Mouse (Mus musculus): ENCODE results near the gene Sumo2.
"Not testable (repeated sequence)": the region's sequence is repeated elsewhere in the genome, so short reads cannot be mapped to it uniquely, and the experiment has no call there.

Sumo2 gene

DNA sequence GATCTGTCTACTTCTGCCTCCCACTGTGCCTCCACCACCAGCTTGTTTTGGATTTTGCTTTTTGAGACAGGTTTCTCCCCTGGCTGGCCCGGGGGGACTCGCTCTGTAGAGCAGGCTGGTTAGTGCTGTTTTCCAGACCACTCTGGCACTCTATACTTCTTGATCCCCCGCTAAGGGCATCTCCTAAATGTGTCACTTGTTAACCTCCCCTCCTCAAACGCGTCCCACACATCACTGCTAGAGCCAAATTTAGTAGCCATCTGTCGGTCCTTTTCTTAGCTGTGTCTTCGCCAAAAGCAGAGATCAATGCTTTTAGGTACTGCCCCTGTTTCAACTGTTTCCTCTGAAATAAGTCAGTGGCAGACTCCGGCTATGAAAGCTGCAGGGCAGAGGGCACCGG lies 17.4 kb downstream of the Sumo2 start:
- DNase-seq = peak; percentile 49 to 61

DNA sequence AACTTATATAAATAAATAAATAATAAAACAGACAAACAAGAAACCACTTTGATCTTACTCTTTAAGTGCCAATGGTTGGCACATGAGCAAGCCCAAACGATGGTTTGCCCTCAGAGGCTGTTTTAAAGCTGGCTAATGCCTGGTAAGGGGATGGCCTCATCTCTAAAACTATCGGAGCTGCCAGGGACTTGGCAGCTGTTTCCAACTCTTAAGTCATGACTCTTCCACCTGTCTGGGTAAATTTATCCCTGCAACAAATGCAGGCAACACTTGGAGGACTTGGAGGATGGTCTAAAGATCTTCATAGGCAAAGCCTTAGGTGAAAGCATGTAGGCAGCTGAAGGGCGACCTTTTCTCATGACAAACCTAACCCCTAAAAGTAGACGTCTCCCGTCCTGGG lies 19.1 kb downstream of the Sumo2 start:
- DNase-seq = no peak

DNA sequence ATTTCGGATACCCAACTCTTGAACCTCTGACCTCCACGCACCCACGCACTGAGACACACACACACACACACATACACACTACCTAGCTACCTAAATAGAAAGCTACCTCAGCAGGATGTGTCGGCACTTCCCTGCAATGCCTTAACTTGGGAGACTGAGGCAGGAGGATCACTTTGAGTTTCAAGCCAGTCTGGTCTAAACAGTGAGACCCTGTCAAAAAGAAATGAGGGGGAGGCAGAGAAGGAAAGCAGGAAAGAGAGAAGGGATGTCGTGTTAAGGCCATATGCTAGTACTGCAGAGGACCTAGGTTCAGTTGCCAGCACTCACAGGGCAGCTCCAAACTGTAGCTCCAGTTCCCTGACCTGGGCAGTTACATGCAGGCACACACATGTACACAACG lies 21.1 kb downstream of the Sumo2 start:
- no peak for DNase-seq

DNA sequence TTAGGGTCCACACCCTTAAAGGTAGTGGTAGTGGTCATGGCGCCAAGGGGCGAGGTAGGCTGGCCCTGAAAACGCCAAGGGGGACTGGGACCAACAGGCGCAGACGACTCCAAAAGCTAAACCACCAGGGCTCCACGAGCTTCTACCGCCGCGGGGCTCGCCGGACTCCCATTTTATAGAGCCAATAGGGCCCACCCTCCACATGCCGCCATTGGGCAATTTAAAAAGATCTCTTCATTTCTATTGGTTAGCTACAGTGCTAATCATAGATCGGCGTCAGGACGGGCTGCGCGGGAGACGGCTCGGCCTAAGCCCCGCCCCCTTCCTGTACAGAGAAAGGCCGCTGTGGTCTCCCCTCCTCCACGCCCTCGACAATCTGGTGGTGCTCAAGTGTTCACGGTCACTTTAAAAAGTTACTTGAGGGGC lies 21.8 kb downstream of the Sumo2 start, which contains the start of gene Jpt1:
Jpt1 (minus strand) TSS at position 150 of the 426 bp plus-strand sequence.
- DNase-seq = peak; percentile 96 to 97

DNA sequence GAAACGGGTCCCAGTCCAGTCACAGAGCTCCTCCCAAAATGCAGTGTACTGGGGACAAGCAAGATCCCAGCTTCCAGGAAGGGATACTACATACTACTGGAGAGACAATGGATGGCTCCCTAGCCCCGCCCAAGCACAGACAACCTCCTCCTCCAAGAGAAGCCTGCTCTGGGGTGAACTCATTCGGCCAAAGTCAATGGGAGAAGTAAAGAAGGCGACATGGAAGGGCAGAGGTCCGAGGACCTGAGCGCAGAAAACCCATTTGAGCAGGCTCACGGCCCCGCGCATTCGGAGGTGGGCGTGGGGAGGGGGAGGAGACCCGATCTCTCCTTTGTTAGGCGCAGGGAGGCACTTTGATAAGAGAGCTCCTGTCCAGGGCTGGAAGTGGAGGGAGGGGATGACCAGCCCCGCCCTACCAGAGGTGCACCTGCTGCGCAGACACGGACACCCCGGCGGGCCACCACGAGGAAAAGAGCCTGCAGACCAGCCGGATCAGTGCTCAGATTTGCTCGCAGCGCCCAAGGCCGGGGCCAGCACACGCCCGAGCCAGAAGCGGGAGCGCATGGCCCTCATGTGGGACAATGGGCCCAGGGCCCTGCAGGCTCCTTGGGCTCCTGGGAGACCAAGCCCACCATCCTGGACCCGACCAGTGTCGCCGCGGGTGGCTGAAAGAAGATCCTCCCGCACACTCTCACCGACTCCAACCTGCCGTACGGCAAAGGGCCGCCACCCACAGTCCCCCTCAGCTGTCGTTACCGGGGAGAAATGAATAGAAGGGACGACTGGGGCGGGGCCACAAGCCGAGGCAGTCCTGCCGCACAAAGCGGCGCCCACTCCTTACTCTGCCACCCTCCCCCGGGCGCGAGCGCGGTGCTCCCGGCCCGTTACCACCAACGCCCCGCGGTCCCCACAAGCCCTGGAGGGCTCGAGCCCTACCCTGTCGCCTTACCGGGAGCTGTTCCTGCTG lies 22.5 kb downstream of the Sumo2 start:
- DNase-seq = peak in 1 of 2 experiments; percentile 61

DNA sequence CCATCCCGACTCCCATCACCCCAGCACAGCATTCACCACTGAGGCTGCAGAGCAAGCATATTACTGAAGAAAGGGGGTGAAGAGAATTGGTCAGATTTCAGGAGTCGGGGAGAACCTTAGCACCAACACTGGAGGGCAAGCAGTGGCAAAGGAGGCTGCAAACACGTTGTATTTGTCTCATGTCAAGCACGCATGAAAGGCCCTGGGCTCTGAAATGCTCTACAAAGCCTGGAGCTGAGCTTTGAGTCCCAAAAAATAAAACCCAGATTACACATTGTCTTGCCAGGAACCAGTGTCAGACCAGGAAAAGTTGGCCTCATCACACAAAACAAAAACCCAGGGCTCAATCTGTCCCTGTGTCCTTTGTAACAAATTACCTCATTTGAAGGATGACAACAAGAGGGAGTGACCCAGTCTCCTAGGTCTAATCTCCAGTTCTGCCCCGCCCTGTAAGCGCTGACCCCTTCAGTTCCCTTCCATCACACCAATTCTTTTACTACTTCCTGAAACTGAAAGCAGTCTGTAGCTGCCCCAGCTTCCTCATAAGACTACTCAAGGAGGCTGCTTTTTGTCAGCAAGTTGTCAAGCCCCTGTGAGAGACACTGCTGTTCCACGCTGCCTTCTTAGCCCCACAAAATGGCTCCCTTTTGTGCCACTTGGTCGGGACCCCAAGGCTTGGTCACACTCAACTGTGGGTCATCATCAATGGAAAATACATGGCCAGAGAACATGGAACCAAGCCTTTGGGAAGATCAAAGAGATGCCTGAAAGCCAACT lies 23.5 kb downstream of the Sumo2 start:
- DNase-seq = no peak

DNA sequence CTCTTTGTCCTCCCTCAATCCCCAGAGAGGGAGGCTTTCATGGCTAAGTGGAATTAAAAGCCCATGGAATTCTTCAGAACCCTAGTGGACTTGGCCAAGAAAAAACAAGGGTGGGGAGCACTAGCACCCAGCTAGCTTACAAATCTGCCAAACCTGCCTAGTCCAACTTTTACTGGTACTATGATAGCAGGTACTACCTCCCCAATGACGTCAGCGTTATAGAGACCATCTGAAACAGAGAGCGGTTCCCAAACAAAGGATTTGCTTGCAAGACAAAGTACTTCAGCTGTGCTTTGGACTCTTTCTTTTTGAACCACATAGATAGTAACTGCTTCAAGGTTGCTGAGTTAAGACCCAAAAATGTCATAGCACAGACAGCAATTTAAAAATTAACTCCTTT lies 24.1 kb downstream of the Sumo2 start:
- DNase-seq = no peak

DNA sequence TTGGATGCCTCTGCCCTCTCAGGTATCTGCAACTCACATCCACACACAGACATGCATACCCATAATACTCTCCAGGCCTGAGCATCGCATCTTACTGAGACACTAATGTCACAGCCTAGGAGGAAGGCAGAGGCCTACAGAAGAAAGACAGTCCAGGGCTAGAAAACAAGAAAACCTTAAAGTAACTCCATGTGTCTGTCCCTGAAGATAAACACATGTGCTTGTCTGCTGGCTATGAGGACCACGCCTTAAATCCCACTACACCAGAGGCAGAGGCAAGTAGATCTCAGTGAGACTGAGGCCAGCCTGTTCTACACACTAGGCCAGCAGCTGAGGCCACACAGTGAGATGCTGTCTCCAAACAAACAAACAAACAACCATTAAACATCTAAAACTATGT lies 25.0 kb downstream of the Sumo2 start:
- DNase-seq = no peak

DNA sequence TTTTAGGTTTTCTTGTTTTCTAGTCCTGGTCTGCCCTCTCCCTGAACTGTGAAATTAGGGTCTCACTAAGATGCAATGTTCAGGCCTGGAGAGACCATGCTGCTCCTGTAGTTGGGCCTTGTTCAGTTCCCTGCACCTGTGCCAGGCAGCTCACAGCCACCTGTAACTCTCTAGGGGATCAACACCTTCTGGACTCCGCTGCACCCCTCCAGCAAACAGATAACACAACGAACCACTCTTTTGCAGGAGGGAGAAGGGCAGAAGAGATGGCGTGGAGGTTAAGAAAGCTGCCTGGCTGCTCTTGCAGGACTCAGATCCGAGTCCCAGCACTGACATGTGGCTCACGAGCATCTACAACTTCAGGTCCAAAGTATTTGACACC lies 25.6 kb downstream of the Sumo2 start:
- DNase-seq = no peak

DNA sequence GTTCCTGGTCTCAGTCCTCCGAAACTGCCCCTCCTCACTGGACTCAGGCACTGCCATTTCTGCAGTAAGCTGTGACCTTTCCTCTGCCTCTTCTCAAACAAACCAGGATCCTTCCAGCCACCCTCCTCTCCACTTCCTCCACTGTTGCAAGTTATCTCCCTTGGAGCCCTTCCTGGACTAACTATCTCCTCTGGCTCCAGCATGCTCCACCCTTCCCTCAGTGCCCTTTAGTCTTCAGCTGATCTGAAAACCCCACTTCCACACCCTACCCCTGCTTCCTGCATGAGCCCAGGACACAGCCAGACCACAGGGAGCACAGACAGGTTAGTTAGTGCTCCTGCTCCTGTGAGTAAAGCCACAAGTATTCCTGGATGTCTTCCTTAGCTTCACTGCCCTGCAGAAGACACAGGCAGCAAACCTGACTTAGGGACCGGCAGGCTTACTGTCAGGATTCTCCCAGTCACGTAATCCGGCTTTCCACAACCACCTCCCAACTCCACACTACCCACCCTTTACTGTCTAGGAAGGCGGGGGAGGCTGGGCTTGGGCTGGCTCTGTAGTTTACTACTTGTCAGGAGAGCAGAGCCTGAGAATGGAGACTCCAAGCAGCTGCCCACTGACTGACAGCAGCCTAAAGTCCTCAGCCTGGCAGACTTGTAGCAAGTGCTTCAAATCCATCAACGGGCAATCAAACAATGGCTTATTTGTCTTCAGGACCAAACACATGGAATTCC lies 26.1 kb downstream of the Sumo2 start:
- no peak for DNase-seq

DNA sequence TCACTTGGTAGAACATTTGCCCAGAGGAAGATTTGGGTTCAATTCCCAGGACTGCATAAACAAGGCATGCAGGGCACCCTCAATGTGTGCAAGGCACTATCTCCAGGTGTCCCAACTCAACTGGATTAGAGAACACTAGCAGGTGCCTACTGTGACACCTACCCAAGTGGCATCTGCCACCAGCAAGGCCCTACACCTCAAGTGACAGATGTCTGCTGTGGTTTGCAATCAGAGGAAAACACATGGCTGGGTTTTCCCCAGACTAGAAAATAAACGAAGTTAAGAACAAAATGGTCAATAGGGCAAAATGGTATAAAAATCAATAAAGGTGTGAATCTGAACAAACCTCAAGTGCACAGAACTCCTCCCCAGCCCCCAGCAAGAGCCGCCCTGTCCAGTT lies 28.0 kb downstream of the Sumo2 start:
- DNase-seq = no peak

DNA sequence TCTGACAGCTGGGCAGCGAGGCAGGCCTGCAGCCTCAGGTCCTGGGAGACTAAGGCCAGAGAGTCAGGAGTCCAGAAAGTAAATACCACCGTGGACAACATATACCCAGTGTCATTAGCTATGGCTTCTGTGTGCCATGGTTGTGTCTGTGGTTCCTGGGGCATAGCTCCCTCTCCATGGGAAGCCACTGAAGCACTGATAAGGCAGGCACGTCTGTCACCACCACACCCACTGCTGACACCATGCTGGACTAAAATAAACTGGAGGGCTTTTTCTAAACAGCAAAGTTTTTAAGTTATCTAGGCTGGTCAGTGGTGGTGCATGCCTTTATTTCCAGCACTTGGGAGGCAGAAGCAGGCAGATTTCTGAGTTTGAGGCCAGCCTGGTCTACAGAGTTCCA lies 29.5 kb downstream of the Sumo2 start:
- DNase-seq = no peak

DNA sequence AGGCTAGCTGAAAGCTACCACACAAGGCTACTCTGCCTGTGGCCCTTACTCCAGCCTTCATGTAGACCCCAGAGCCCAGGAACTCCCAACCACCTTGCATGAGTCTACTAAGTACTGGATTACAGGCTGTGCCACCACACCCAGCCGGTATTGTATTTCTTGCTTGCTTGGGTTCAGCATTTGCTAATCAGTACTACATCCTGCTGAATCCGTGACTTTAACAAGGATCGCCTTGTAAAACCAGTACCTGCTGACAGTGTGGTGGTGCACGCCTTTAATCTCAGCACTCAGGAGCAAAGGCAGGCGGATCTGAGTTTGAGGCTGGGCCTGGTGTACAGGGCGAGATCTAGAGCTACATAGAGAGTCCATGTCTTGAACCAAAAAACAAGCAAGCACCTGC lies 33.4 kb downstream of the Sumo2 start:
- no peak for DNase-seq

DNA sequence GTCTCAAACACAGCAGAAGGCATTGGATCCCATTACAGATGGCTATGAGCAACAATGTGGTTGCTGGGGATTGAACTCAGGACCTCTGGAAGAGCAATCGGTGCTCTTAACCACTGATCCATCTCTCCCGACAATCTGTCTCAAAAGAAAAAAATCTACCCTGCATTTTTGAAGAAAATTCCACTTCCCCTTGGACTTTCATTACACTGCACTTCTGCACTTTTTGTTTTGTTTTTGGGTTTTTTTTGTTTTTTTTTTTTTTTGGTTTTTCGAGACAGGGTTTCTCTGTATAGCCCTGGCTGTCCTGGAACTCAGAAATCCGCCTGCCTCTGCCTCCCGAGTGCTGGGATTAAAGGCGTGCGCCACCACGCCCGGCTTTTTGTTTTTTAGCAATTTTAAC lies 39.5 kb downstream of the Sumo2 start:
- DNase-seq = not testable (repeated sequence)

DNA sequence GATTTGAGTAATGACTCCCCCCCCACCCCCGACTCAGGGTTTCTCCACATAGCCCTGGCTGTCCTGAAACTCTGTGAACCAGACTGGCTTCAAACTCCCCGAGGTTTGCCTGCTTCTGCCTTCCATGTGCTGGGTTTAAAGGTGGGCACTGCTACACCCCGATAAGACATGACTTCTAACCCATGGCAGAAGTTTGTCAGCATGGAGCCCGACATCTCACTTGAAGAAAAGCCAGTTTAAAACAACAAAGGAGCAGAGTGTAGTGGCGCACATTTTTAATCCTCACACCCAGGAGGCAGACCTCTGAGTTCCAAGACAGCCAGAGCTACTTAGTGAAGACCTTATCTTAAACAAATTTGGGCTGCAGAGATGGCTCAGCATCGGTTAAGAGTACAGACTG lies 43.7 kb downstream of the Sumo2 start:
- no peak for DNase-seq

DNA sequence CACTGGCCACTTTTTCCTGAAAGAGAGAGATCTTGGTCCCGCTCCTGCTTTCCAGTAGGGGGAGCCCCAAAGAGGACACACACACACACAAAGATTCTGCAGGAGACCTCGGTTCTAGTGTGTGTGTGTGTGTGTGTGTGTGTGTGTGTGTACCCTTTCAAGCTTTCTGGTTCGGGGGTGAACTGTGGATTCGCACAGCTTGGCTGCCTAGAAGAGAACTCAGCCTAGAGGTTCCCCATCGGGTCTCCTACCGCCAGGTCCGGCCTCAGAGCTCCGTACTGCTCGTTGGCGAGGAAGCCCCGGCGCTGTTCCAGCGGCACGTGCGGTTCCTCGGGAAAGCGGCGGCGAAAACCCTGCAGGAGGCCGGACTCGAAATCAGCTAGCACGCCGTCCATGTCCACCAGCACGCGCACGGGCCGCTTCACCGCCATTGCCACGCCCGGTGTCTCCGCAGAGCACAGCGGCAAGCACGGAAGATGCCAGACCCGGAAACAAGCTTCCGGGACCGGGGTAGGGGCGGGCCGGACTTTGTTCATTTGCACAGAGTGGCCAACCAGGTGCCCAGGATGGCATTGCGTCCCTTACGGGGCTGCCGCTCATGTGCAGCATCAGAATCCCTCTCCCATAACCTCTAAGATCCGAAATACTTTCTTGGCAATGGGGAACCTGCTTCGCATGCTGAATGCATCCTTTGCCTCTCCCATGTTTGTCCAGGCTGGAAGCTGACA lies 44.6 kb downstream of the Sumo2 start, which contains the start of gene Nt5c:
Nt5c (minus strand) TSS at position 507 of the 728 bp plus-strand sequence.
- peak; percentile 90 to 91 for DNase-seq

DNA sequence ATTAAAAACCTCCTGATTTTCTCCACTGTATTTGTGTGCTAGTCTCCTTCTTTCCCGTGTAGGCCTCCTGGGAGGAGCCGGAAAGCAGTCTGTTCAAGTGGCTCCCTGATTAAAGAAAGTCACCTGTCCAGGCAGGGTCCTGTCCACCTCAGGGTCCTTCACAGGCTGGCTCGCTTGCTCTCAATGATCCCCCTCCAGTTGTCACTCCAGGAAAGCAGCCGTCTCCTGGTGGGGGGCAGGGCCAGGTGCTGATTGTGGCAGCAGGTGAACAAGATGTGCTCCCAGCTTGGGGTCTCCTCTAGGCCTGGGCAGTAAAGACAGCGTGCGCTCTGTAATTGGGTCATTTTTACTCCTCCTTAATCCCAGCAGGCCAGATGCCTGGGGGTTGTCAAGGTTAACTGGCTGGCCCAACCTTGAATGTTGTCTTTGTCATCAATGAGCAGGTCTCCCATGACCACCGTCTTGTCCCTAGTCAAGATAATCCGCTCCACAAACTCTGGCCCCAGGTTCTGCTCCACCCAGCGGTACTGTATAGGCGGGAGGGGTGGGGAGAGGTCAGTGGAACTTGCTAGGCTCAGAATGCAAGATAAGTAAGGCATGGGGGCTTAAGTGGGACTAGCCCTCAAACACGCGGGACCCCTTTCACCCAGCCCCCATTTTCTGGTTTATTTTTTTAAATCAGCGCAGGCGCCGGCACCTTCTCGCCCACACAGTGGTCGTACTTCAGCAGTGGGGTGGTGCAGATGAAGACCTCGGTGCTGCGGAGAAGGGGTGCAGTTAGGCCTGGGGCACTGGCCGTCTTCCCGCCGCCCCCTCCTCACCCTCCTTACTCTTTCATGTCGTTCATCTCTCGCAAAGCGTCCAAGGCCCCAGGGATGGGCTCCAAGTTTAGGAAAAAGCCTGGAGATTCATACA lies 45.4 kb downstream of the Sumo2 start:
- peak; percentile 43 to 44 for DNase-seq

DNA sequence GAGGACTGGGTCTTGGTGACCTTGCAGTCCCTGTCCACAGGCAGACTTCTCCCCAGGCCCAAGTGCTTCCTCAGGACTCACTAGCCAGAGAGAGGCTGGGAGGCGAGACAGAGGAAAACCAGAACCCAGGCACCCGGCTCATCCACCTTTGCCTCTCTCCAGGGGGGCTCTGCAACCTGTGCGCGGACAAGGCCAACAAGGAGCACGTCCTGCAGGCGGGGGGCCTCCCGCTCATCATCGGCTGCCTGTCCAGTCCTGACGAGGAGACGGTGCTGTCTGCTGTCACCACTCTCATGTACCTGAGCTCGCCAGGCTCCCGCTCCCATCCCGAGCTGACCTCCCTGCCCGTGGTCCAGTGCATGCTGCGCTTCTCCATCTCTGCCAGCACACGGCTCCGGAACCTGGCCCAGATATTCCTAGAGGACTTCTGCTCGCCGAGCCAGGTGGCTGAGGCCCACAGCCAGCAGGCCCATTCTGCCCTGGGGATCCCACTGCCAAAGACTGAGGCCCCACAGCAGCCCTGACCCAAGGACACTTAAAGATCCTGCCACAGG lies 47.4 kb downstream of the Sumo2 start:
- peak; percentile 84 to 86 for DNase-seq

DNA sequence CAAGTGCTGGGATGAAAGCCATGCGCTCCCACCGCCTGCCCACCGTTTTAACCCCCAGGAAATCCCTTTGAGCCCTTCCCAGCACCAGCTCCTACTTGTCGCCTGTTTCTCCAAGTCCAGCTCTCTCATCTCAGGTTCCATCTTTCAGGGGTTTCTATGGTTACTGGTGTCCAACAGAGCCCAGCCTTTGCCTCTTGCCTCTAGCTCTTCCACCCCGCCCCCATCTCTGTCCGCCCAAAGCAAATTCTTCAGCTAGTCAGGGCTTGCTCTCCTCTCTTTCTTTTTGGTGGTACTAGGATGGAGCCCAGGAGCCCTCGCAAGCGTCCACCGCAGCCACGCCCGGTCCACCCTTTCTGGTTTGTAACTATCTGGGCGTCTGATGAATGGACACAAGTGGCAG lies 50.9 kb downstream of the Sumo2 start:
- no peak for DNase-seq

DNA sequence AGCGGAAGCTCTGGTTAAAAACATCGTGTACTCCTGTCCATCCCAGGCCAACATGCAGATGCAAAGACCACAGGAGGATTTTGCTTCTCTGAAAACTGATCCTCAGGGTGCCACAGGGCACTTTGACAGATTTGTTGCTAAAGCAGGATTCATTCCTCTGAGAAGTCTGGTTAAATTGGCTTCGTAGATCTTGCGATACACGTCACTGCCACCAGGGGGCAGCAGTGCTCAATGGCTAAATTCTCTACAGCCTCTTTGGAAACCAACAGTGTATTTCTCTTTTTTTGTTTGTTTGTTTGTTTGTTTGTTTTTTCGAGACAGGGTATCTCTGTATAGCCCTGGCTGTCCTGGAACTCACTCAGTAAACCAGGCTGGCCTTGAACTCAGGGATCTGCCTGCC lies 52.4 kb downstream of the Sumo2 start:
- DNase-seq = peak; percentile 90 to 91

DNA sequence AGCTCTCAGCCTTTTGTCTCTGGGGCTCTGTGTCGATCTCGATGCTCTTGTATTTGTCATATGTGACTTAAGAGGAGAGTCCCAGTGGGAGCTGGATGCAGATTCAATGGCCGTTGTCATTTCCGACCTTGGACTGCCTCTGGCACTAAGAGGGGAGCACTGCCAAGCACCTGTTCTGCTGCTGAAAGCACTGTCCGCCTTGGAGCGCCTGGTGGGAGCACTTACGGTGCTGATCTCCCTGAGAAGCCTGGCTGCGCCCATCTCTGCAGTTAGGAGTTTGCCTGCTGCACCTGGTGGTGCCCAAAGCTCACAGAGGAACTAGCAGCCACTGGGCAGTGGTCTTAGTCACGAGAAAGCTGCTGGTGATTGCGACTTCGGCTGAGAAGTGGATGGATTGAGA lies 52.8 kb downstream of the Sumo2 start:
- no peak for DNase-seq
